Mouse (Mus musculus) liver, adult 2 months (tissue): ENCODE measurements around the gene Ankrd23.

Source experiments
- CTCF ChIP-seq: fragments of 200-500 bp; IDR thresholded peaks from 2 replicates; pipeline ENCODE4 v1.5.1; 2011; ENCODE audit warnings: low read depth, low read length, control low read depth
- POLR2A ChIP-seq: fragments of 200-500 bp; IDR thresholded peaks from 2 replicates; pipeline ENCODE4 v1.6.1; 2011; ENCODE audit warnings: low read length, control low read depth; ENCODE audit not compliant: insufficient read depth; ENCODE audit errors: extremely low read depth

- no peak for TF ChIP-seq CTCF
- no peak for TF ChIP-seq POLR2A
Measured at GRCm38 (mm10) chr1:36554633-36555399, 18.1 kb upstream of the Ankrd23 start.
